Mouse (Mus musculus) 416B (cell line): ENCODE results near the gene Gm904.
"Not testable (repeated sequence)": the region's sequence is repeated elsewhere in the genome, so short reads cannot be mapped to it uniquely, and the experiment has no call there.

ENCODE experiments used
- DNase-seq: peaks from one replicate; pipeline ENCODE4 v3.0.0; 2011; ENCODE audit warnings: low read depth

The Gm904 gene

GRCm38 (mm10) chr13:50642928-50643327 is at the start of gene Gm904:
Gene Gm904 (plus strand): TSS chr13:50643228.
- DNase-seq: not testable (repeated sequence)

GRCm38 (mm10) chr13:50648771-50649170 is 5.7 kb downstream of the Gm904 start:
- not testable (repeated sequence) for DNase-seq
